Mouse (Mus musculus): ENCODE results near the gene Dmrt1. TPM values are rescaled to one million over a fixed set of nuclear protein-coding genes. Genes with fewer than 3 reads are reported as not detected.

Dmrt1 gene
- polyA plus RNA-seq, 2 experiments: not detected

- H3K9ac ChIP-seq (replicated peaks): no peak overlapping the region
- no peaks in the 10 kb centered on the region for H3K4me1 ChIP-seq (replicated peaks; ENCODE audit: control insufficient read depth in 2 of 2, insufficient read depth in 2 of 2, low read length in 1 of 2)
- no peaks in the 10 kb centered on the region for H3K36me3 ChIP-seq (replicated peaks; ENCODE audit: control insufficient read depth, insufficient read depth, low read depth)
- no peaks in the 10 kb centered on the region for H3K27me3 ChIP-seq (ENCODE audit: control insufficient read depth, insufficient read depth, low read length)
- TF ChIP-seq EP300 (IDR thresholded peaks at IDR 0.05; ENCODE audit: low read depth) (no peak), CTCF (IDR thresholded peaks at IDR 0.05; ENCODE audit: low read depth) (peak; percentile 86)
- H3K27ac ChIP-seq: no peak overlapping the region
- no peaks in the 10 kb centered on the region for H3K9me3 ChIP-seq (ENCODE audit: control insufficient read depth, low read length)
- DNase-seq (ENCODE audit: low read depth in 3 of 3, low spot score in 3 of 3) (peak in 1 of 3 experiments; percentile 7), ATAC-seq (ENCODE audit: insufficient read depth) (no peak)
- H3K4me2 ChIP-seq (ENCODE audit: low read depth): peak overlapping the region; percentile 28
- no peak overlapping the region; a peak in 1 of 4 replicates for H3K4me3 ChIP-seq (ENCODE audit: insufficient read depth in 1 of 2, low read depth in 2 of 2, low read length in 2 of 2)
- 12% methylated on average over 22 of the region's 22 CpGs for WGBS (ENCODE audit: insufficient replicate concordance)
These were observed 130.3 kb downstream of the Dmrt1 start for GRCm38 (mm10) chr19:25635622-25636244.

- ATAC-seq (ENCODE audit: insufficient read depth) (no peak), DNase-seq (ENCODE audit: low read depth in 3 of 3, low spot score in 3 of 3) (no peak)
- Histone ChIP-seq H3K27me3 (ENCODE audit: control insufficient read depth, insufficient read depth, low read length) (no peaks in the 10 kb centered on the region), H3K9ac (replicated peaks) (no peak overlapping the region), H3K36me3 (replicated peaks; ENCODE audit: control insufficient read depth, insufficient read depth, low read depth) (no peaks in the 10 kb centered on the region), H3K4me2 (ENCODE audit: low read depth) (no peak overlapping the region), H3K27ac (no peak overlapping the region), H3K9me3 (ENCODE audit: control insufficient read depth, low read length) (no peaks in the 10 kb centered on the region), H3K4me1 (replicated peaks; ENCODE audit: control insufficient read depth in 2 of 2, insufficient read depth in 2 of 2, low read length in 1 of 2) (no peaks in the 10 kb centered on the region), H3K4me3 (ENCODE audit: insufficient read depth in 1 of 2, low read depth in 2 of 2, low read length in 2 of 2) (no peak overlapping the region)
- no peak for TF ChIP-seq EP300 (IDR thresholded peaks at IDR 0.05; ENCODE audit: low read depth)
- TF ChIP-seq CTCF (IDR thresholded peaks at IDR 0.05; ENCODE audit: low read depth): no peak
- 59% methylated on average over 11 of the region's 11 CpGs for WGBS (ENCODE audit: insufficient replicate concordance)
These were observed 133.4 kb downstream of the Dmrt1 start for GRCm38 (mm10) chr19:25638766-25639361.

- Histone ChIP-seq H3K27ac (no peak overlapping the region), H3K9me3 (ENCODE audit: control insufficient read depth, low read length) (no peaks in the 10 kb centered on the region), H3K27me3 (ENCODE audit: control insufficient read depth, insufficient read depth, low read length) (no peaks in the 10 kb centered on the region), H3K4me3 (ENCODE audit: insufficient read depth in 1 of 2, low read depth in 2 of 2, low read length in 2 of 2) (no peak overlapping the region), H3K4me1 (replicated peaks; ENCODE audit: control insufficient read depth in 2 of 2, insufficient read depth in 2 of 2, low read length in 1 of 2) (no peaks in the 10 kb centered on the region), H3K36me3 (replicated peaks; ENCODE audit: control insufficient read depth, insufficient read depth, low read depth) (no peaks in the 10 kb centered on the region), H3K9ac (replicated peaks) (no peak overlapping the region), H3K4me2 (ENCODE audit: low read depth) (no peak overlapping the region)
- TF ChIP-seq EP300 (IDR thresholded peaks at IDR 0.05; ENCODE audit: low read depth): no peak
- no peak for TF ChIP-seq CTCF (IDR thresholded peaks at IDR 0.05; ENCODE audit: low read depth)
- DNase-seq (ENCODE audit: low read depth in 3 of 3, low spot score in 3 of 3) (no peak), ATAC-seq (ENCODE audit: insufficient read depth) (no peak)
- 59% methylated on average over 6 of the region's 6 CpGs for WGBS (ENCODE audit: insufficient replicate concordance)
These were observed 136.4 kb downstream of the Dmrt1 start for GRCm38 (mm10) chr19:25641786-25642185.

- no peaks in the 10 kb centered on the region for H3K36me3 ChIP-seq (replicated peaks; ENCODE audit: control insufficient read depth, insufficient read depth, low read depth)
- no peak overlapping the region for H3K27ac ChIP-seq
- WGBS (ENCODE audit: insufficient replicate concordance): 44% methylated on average over 3 of the region's 3 CpGs
- no peak overlapping the region for H3K4me2 ChIP-seq (ENCODE audit: low read depth)
- H3K27me3 ChIP-seq (ENCODE audit: control insufficient read depth, insufficient read depth, low read length): no peaks in the 10 kb centered on the region
- ATAC-seq (ENCODE audit: insufficient read depth): no peak
- no peaks in the 10 kb centered on the region for H3K9me3 ChIP-seq (ENCODE audit: control insufficient read depth, low read length)
- H3K4me3 ChIP-seq (ENCODE audit: insufficient read depth in 1 of 2, low read depth in 2 of 2, low read length in 2 of 2): no peak overlapping the region
- H3K9ac ChIP-seq (replicated peaks): no peak overlapping the region
- H3K4me1 ChIP-seq (replicated peaks; ENCODE audit: control insufficient read depth in 2 of 2, insufficient read depth in 2 of 2, low read length in 1 of 2): 0 out of 4 replicates have a peak, but pooled peaks cover 0 to 4% of the 10 kb centered on the region in 2 experiments
- DNase-seq (ENCODE audit: low read depth in 3 of 3, low spot score in 3 of 3): no peak
- TF ChIP-seq EP300 (IDR thresholded peaks at IDR 0.05; ENCODE audit: low read depth): no peak
- no peak for TF ChIP-seq CTCF (IDR thresholded peaks at IDR 0.05; ENCODE audit: low read depth)
These were observed 141.7 kb downstream of the Dmrt1 start for GRCm38 (mm10) chr19:25647136-25647535.

- no peaks in the 10 kb centered on the region for H3K36me3 ChIP-seq (replicated peaks; ENCODE audit: control insufficient read depth, insufficient read depth, low read depth)
- TF ChIP-seq CTCF (IDR thresholded peaks at IDR 0.05; ENCODE audit: low read depth) (no peak), EP300 (IDR thresholded peaks at IDR 0.05; ENCODE audit: low read depth) (no peak)
- H3K9ac ChIP-seq (replicated peaks): no peak overlapping the region
- no peak overlapping the region for H3K27ac ChIP-seq
- H3K4me3 ChIP-seq (ENCODE audit: insufficient read depth in 1 of 2, low read depth in 2 of 2, low read length in 2 of 2): no peak overlapping the region
- DNase-seq (ENCODE audit: low read depth in 3 of 3, low spot score in 3 of 3): no peak
- no peaks in the 10 kb centered on the region for H3K27me3 ChIP-seq (ENCODE audit: control insufficient read depth, insufficient read depth, low read length)
- H3K4me2 ChIP-seq (ENCODE audit: low read depth): no peak overlapping the region
- no peak for ATAC-seq (ENCODE audit: insufficient read depth)
- 0 out of 4 replicates have a peak, but pooled peaks cover 0 to 4% of the 10 kb centered on the region in 2 experiments for H3K4me1 ChIP-seq (replicated peaks; ENCODE audit: control insufficient read depth in 2 of 2, insufficient read depth in 2 of 2, low read length in 1 of 2)
- 44% methylated on average over 4 of the region's 4 CpGs for WGBS (ENCODE audit: insufficient replicate concordance)
- no peaks in the 10 kb centered on the region for H3K9me3 ChIP-seq (ENCODE audit: control insufficient read depth, low read length)
These were observed 143.3 kb downstream of the Dmrt1 start for GRCm38 (mm10) chr19:25648701-25649100.

Measured in liver, embryonic 14.5 days (tissue).